Mouse (Mus musculus) cortical plate, adult 2 months (tissue): Measurements from ENCODE around the gene Tomm20.

Experiments used
- CTCF ChIP-seq: fragments of 200-500 bp; IDR thresholded peaks from 2 replicates; pipeline ENCODE4 v1.5.1; 2011; ENCODE audit warnings: mild to moderate bottlenecking, control low read depth, low read length; ENCODE audit not compliant: insufficient read depth; ENCODE audit errors: extremely low read depth
- POLR2A ChIP-seq: fragments of 200-500 bp; IDR thresholded peaks from 2 replicates; pipeline ENCODE4 v1.6.1; 2011; ENCODE audit warnings: mild to moderate bottlenecking, low read length, control low read depth; ENCODE audit not compliant: insufficient read depth; ENCODE audit errors: extremely low read depth

- TF ChIP-seq CTCF: no peak
- no peak for TF ChIP-seq POLR2A
Observed at GRCm38 (mm10) chr8:126901612-126902011, 44.0 kb downstream of the Tomm20 start.
